Mouse (Mus musculus) thymus, postnatal 25 days (tissue): Measurements from ENCODE around the gene Arhgap20.

Experiments used
- DNase-seq: peaks from one replicate; pipeline ENCODE4 v3.0.0; 2022

The Arhgap20 gene

GRCm38 (mm10) chr9:51764921-51765416 lies at the start of gene Arhgap20:
Arhgap20 (plus strand) TSS chr9:51765337.
- peak; percentile 82 for DNase-seq

DNA sequence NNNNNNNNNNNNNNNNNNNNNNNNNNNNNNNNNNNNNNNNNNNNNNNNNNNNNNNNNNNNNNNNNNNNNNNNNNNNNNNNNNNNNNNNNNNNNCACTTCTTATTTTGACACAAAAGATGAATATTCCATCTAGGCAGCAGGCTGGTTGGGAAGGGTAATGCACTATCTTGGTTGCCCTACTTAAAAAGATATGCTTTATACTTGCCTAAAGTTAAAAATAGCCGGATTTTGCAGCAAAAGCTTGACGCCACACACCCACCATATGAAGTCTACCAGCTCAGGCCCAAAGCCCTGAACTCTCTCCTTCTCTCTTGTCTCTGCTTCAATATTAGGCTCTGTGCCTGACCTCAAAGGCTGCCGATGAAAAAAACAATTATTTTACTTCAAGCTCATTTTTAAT lies 46.3 kb upstream of the Arhgap20 start:
- DNase-seq, result no peak

DNA sequence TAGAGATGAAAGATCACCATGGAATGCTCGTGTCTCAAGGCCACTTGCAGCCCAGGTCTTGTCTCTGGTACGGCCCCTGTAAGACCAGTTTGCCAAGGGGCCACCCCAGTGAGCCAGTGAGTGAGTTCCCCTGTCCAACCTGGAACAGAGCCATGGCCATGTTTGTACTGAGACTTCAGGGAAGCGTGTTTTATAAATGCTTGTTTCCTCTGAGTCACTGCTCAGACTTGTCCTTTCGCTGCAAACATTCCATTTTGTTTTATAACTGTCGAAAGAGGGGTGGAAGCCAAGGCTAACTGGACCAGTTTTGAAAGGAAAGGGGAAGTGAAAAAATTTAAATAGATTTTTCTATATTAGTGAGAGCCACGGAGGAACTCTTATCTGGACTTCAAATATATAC lies 37.2 kb upstream of the Arhgap20 start:
- DNase-seq, result no peak

DNA sequence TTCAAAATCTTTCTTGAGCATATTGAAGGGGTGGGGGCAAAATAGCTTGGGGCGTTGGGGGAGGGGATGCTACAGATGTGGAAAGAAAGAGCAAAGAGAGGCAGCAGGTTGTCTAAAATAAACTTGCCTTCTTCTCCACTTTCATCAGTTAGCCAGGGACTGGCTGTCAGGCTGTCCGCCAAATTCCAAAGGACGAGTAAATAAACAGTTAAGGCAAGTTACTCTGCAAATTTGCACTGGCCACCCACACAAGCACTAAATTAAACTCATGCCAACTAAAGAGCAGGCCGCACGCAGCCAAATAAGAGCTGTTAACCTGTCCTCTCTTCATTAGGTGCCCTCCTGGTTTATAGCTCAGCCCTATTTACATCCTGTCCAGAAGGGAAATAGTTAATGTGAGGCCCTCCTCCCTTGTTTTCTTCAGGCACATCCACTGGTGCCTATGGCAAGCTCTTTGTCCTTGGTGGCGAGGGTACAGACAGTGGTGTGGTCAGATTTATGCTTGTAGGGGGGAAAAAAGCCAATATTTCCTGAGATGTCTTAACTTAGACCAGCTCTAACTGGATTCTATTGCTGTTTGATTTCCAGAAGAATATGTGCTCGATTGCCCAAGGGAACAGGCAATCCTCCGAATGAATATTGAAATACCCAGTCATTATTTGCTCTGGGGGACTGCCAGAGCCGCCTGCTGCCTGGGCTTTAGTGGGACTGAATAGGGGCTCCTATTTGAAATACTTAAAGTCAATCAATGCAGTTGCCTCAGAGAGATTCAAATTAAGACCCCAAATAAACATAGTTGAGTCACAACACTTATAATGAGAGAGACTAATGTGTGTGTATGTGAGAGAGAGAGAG lies 29.7 kb upstream of the Arhgap20 start:
- DNase-seq, result no peak

GRCm38 (mm10) chr9:51736750-51737368 lies 28.3 kb upstream of the Arhgap20 start:
- no peak for DNase-seq

GRCm38 (mm10) chr9:51738349-51738748 lies 26.8 kb upstream of the Arhgap20 start:
- no peak for DNase-seq

- no peak for DNase-seq
Measured at GRCm38 (mm10) chr9:51739826-51740225, 25.3 kb upstream of the Arhgap20 start.

DNA sequence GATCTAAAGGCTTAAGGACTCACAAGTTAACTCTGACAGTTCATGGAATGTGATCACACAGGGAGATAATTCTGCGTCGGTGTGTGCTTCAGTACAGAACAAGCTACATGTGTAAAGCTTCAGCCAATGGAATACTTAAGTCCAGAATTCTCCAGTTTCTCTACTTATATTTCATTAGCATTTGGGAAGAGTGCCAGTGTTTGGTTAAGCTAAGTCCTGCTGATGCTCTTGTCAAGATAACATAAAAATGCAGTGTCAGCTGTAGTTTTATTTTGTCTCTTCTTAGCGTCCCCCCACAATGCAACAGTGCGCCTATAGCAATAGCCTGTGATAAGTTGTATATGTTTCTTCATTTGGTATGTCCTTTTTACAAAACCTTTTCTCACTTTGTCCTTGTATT lies 15.0 kb upstream of the Arhgap20 start:
- no peak for DNase-seq

GRCm38 (mm10) chr9:51761003-51761402 lies 4.1 kb upstream of the Arhgap20 start:
- DNase-seq, result no peak

DNA sequence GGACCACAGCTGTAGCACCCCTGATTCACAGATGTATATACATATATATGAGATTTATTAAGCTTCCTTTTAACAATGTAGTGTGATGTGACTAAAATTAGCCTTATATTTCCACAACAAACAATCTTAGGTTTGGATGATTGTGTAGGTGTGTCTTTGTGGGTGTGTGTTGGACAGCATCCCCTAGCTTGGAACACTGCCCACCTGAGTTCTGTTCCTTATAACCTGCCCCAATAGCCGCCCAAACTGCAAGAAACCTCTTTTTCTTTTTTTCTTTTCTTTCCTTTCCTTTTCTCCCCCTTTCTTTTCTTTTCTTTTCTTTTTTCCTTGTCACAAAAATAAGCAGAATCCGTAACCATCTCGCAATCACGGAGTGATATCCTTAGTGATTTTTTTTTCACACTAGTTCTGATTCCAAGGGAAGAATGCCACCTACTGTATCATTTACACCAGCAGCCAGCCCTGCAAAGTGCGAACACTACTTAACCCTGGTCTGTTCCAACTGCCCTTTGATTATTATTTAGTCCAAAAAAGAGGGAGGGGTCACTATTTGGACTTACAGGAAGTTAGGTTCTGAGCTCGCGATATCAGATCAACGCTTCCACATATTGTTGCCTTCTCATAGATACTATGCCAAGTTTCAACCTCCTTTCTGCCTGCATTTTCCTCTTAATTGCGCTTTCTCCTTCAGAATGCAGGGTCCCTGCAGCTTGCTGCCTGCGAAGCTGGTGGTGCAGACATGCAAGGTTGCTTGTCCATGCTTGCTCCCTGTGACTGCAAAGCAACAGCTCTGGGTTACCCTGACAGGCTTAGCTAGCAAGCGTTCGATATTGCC lies 879 bp upstream of the Arhgap20 start:
- DNase-seq, result no peak

- peak; percentile 61 for DNase-seq
Measured at GRCm38 (mm10) chr9:51765417-51766174, 459 bp downstream of the Arhgap20 start.

DNA sequence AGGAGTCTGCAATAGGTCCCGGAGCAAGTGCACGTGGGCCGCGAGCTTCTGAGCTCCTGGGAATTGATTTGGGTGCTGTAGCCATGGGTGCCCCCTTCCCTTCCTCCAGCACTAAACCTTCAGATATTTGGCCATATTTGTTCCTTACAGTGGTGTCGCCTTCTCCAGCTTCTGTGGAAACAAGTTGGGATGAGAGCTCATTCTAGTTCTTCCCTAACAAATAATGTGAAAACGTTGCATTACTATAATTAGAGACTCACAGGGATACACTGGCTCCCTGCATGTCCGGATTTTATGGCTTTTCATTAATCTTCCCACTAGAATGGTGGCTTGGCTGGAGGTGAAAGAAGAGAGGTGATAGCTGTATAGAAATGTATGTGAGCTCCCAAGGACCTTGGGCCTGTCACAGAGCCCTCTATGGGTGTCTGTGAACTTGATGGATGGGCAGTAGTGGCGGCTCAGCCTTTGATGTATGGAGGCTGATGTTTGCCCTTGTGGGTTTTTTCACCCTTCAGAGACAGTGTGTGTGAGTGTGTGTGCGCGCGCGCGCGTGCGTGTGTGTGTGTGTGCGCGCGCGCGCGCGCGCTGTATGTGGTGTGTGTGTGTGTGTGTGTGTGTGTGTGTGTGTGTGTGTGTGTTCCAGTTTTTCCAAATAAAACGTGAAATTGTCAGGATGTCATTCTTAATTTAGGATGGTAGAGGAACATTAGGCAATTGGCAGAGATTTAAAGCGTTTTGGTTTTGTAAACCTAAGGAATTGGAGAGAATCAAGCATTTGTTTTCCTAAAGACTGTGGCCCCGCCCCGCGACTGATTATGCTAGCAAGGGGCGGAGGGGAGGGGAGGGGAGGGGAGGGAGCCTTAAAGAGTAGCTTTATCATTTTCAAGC lies 1.3 kb downstream of the Arhgap20 start:
- no peak for DNase-seq

- no peak for DNase-seq
Measured at GRCm38 (mm10) chr9:51774201-51774600, 9.1 kb downstream of the Arhgap20 start.

DNA sequence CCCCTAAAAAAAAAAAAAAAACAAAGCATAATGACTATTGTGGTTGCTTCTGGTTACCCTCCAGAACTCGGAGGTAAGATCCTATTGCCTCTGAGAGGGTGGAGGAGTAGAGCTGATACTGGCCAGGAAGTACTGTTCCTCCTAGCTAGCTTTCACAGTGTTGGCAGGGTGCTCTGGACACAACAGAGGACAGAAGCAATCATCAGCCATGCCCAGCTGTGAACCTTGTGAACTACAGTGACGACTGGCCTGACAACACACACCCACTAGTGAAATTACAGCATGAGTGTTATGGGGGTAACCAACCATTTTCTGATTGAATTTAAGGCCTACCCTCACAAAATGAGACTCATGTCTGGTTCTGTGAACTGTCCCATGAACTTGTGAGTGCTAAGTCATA lies 11.3 kb downstream of the Arhgap20 start:
- DNase-seq, result no peak

- peak; percentile 41 for DNase-seq
Measured at GRCm38 (mm10) chr9:51777180-51777579, 12.0 kb downstream of the Arhgap20 start.

DNA sequence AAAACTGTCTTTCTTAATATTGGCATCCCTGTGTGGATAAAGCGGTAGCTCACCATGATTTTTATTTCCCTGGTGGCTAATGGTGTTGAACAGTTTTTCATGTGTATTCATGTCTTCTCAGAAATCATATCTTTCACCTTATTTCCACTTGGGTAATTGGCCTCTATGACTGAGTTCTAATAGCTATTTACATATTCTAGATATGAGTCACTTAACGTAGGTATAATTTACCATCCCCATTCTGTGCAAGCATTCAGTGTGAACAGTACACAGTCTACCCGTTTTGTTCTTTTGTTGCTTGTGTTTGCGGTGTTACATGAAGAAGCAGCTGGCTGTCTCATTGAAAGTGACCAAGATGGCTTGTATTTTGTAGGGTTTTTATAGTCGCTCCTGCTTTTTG lies 14.1 kb downstream of the Arhgap20 start:
- no peak for DNase-seq

GRCm38 (mm10) chr9:51781092-51781491 lies 16.0 kb downstream of the Arhgap20 start:
- DNase-seq, result no peak

DNA sequence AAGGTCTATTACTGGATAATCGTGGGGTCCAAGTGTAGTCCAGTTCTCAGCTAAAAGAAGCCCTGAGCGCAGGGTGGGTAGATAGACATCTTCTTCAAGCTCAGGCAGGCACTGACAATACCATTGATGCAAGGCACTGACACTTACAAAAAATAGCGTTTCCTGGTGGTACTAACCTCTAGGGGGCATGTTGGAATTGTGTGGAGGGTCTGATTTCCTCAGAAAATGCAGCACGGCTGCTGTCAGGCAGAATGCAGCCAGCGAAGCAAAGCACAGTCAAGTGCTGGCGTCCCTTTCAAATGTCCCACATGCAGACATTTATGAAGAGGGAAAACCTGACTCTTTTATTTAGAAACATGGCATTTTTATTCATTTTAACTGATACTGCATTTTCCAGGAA lies 22.2 kb downstream of the Arhgap20 start:
- DNase-seq, result peak; percentile 12

DNA sequence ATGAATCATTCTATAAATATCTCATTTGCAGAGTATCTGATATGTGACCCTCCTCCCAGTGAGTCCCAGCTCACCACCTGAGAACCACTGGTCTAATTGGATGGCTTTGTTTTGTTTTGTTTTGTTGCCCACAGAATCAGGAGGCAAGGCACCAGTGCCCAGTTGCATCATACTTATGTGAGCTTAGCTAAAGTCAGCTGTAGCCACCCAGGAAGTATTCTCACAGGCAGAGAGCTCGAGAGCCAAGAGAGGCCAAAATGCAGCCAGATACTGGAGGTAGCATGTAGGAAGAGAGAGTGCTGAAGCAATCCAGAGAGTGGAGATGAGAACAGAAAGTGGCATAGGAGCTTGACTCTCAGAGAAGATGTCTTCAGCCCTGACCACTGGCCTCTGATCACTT lies 23.3 kb downstream of the Arhgap20 start:
- no peak for DNase-seq

- DNase-seq, result no peak
Measured at GRCm38 (mm10) chr9:51795206-51795605, 30.1 kb downstream of the Arhgap20 start.

DNA sequence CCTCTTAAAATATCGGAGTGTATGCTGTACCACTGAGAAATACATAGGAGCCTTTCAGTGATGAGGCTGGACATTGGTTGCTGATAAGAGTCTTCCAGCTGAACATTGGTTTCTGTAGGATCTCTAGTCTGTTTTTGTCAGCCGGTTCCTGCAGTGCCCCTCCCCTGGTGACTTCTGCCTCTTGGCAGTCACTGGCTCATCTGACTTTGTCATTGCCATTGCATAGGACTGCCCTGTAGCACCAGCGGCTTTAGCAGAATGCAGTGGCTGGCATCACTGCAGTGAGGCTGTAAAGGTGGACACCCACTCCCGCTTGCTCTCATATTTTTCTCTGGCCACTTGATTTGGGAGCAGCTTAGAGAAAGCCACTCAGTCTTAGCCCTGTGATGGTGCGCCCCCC lies 33.1 kb downstream of the Arhgap20 start:
- DNase-seq, result no peak

GRCm38 (mm10) chr9:51799156-51799555 lies 34.0 kb downstream of the Arhgap20 start:
- DNase-seq, result no peak
